Mouse (Mus musculus) embryonic fibroblast, embryonic 13.5 days (primary cell): Measurements from ENCODE around the gene Ttc39b.

ENCODE experiments used
- CTCF ChIP-seq: IDR thresholded peaks from 2 replicates; pipeline ENCODE4 v1.5.1; 2011; ENCODE audit warnings: mild to moderate bottlenecking, control low read depth, low read length, moderate library complexity, borderline replicate concordance; ENCODE audit not compliant: insufficient read depth
- POLR2A ChIP-seq: IDR thresholded peaks from 2 replicates; pipeline ENCODE4 v1.6.1; 2011; ENCODE audit warnings: low read depth, mild to moderate bottlenecking, control low read depth, low read length, moderate library complexity

DNA sequence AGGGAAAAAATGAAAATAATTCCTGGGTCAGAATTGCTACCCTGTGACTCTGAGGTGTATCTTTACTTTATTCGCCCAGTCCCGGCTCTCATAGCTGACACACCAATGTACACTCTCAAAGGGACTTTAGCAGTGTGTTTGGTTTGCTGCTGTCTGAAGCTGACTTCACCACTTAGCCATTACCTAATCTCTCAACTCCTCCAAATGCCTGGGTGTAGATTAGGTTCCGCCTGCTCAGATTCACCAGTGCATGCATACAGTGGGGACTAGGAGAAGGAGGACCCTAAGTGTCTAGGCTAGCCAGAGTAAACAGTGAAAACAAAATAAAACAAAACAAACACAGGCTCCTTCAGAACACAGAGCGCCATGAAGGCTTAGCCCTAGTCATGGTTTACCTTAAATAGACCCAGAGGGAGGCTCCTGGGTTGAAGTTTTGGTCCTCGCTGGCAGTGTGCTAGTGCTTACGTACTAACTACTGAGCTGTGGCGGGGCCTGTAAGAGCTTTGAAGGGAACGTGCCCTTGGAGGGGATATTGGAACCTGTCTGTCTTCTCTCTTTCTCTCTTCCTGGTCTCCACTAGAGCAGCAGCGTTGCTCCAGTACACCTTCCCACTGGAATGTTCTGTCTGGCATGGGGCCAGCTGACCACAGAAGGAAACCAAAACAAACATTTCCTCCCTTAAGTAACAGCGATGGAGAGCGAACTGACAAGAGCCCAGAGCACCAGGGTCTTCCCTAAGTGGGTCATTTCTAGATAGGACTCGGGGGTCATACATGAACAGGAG is 16.2 kb downstream of the Ttc39b start:
- TF ChIP-seq POLR2A (no peak), CTCF (no peak)
